Mouse (Mus musculus) layer of hippocampus, adult 2 months (tissue): ENCODE data around the gene Setd2. TPM values are rescaled to one million over a fixed set of nuclear protein-coding genes. Genes with fewer than 3 reads are reported as not detected.

Source experiments
- DNase-seq, 2 experiments: peaks; one replicate each; pipeline ENCODE4 v3.0.0; 2022; ENCODE audit warnings: low spot score in 2 of 2
- H3K27ac ChIP-seq: fragments of 200-600 bp; 2 replicates; pipeline ENCODE4 v1.8.1; 2022
- H3K4me3 ChIP-seq: fragments of 200-600 bp; 2 replicates; pipeline ENCODE4 v1.8.1; 2022; ENCODE audit warnings: mild to moderate bottlenecking
- CTCF ChIP-seq: fragments of 200-600 bp; conservative IDR thresholded peaks from 2 replicates; pipeline ENCODE4 v1.8.1; 2022; ENCODE audit warnings: antibody characterized with exemption, mild to moderate bottlenecking, moderate library complexity
- total RNA-seq, 2 experiments: library from RNA; stranded (reverse); gene quantifications; 2 replicates each; pipeline ENCODE4 v1.2.3; 2021

The Setd2 gene
- total RNA-seq, 2 experiments from 2014 or later, result 50.9 to 64.9 TPM

GRCm38 (mm10) chr9:110548261-110548660, 15.9 kb downstream of the Setd2 start:
- DNase-seq, result no peak
- no peak for TF ChIP-seq CTCF
- H3K4me3 ChIP-seq, result no peak overlapping the region
- H3K27ac ChIP-seq, result no peak overlapping the region

GRCm38 (mm10) chr9:110568309-110568708, 35.9 kb downstream of the Setd2 start:
- no peak for DNase-seq
- no peak overlapping the region for H3K4me3 ChIP-seq
- no peak overlapping the region for H3K27ac ChIP-seq
- peak; percentile 42 for TF ChIP-seq CTCF

- no peak for TF ChIP-seq CTCF
- H3K27ac ChIP-seq, result no peak overlapping the region
- DNase-seq, result no peak
- no peak overlapping the region for H3K4me3 ChIP-seq
Observed at GRCm38 (mm10) chr9:110582161-110582560, 49.8 kb downstream of the Setd2 start.

- TF ChIP-seq CTCF, result no peak
- Histone ChIP-seq H3K27ac (no peak overlapping the region), H3K4me3 (no peak overlapping the region)
- DNase-seq, result no peak
Observed at GRCm38 (mm10) chr9:110583521-110583920, 51.1 kb downstream of the Setd2 start.

GRCm38 (mm10) chr9:110611471-110611870, 79.1 kb downstream of the Setd2 start:
- H3K4me3 ChIP-seq, result no peak overlapping the region
- 0 out of 2 replicates have a peak overlapping the region, but pooled peaks have one; percentile 1 for H3K27ac ChIP-seq
- TF ChIP-seq CTCF, result no peak
- DNase-seq, result no peak

GRCm38 (mm10) chr9:110617081-110617480, 84.7 kb downstream of the Setd2 start:
- no peak overlapping the region for H3K4me3 ChIP-seq
- no peak for TF ChIP-seq CTCF
- H3K27ac ChIP-seq, result no peak overlapping the region
- DNase-seq, result no peak

GRCm38 (mm10) chr9:110620180-110620579, 87.8 kb downstream of the Setd2 start:
- Histone ChIP-seq H3K27ac (no peak overlapping the region), H3K4me3 (no peak overlapping the region)
- peak; percentile 20; the same call in 1 of the 2 replicates for TF ChIP-seq CTCF
- DNase-seq, result no peak

- TF ChIP-seq CTCF, result no peak
- H3K4me3 ChIP-seq, result no peak overlapping the region
- DNase-seq, result no peak
- H3K27ac ChIP-seq, result no peak overlapping the region
Observed at GRCm38 (mm10) chr9:110620685-110621084, 88.3 kb downstream of the Setd2 start.

- no peak for TF ChIP-seq CTCF
- H3K4me3 ChIP-seq, result no peak overlapping the region
- DNase-seq, result no peak
- no peak overlapping the region for H3K27ac ChIP-seq
Observed at GRCm38 (mm10) chr9:110622621-110623219, 90.3 kb downstream of the Setd2 start.

- no peak for TF ChIP-seq CTCF
- peak overlapping the region; percentile 81 for H3K27ac ChIP-seq
- H3K4me3 ChIP-seq, result peak overlapping the region; percentile 59
- DNase-seq, result no peak
Observed at GRCm38 (mm10) chr9:110623416-110624195, 91.2 kb downstream of the Setd2 start.

GRCm38 (mm10) chr9:110624361-110625166, 92.2 kb downstream of the Setd2 start, which contains the start of gene Nradd:
Gene Nradd (minus strand): TSS chr9:110624452.
- no peak; the same call in 1 of the 2 replicates for TF ChIP-seq CTCF
- peak; percentile 83 to 84 for DNase-seq
- H3K4me3 ChIP-seq, result peak within 1 kb of the TSS; percentile 59
- H3K27ac ChIP-seq, result peak within 1 kb of the TSS; percentile 81

- TF ChIP-seq CTCF, result no peak
- DNase-seq, result no peak
- H3K4me3 ChIP-seq, result peak overlapping the region; percentile 59
- H3K27ac ChIP-seq, result peak overlapping the region; percentile 81
Observed at GRCm38 (mm10) chr9:110625350-110625908, 93.0 kb downstream of the Setd2 start.

GRCm38 (mm10) chr9:110630171-110630570, 97.8 kb downstream of the Setd2 start:
- no peak for TF ChIP-seq CTCF
- H3K27ac ChIP-seq, result no peak overlapping the region
- no peak for DNase-seq
- no peak overlapping the region for H3K4me3 ChIP-seq
